Mouse (Mus musculus): ENCODE results near the gene Itga2b.

The Itga2b gene

GRCm38 (mm10) chr11:102469648-102470357 lies at the start of gene Itga2b:
Gene Itga2b, minus strand, starts transcription at chr11:102470122.
- no peak for DNase-seq (ENCODE audit: low spot score in 2 of 2)

GRCm38 (mm10) chr11:102514793-102515424 lies 45.0 kb upstream of the Itga2b start:
- DNase-seq (ENCODE audit: low spot score in 2 of 2): no peak

GRCm38 (mm10) chr11:102510226-102510625 lies 40.3 kb upstream of the Itga2b start:
- DNase-seq (ENCODE audit: low spot score in 2 of 2): no peak

DNA sequence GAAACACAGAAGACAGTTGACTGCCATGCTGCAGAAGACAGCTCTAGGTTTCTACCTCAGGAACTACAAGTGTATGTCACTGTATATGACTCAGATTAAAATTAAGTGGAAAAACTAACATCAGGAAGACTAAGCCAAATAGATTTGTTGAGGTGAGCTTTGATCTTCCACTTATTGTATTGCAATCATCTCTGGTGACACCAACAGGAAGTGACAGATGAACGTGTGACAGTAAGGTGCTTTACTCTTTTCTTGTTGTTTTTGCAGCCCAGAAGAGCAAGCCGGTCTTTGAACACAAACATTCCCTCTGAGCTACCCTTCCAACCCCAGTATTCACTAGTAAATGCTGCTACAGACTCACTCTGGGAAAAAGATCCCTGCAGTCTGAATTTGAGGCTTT lies 26.8 kb upstream of the Itga2b start:
- no peak for DNase-seq (ENCODE audit: low spot score in 2 of 2)

GRCm38 (mm10) chr11:102496206-102496605 lies 26.3 kb upstream of the Itga2b start:
- no peak for DNase-seq (ENCODE audit: low spot score in 2 of 2)

- no peak for DNase-seq (ENCODE audit: low spot score in 2 of 2)
Observed at GRCm38 (mm10) chr11:102495742-102496141, 25.8 kb upstream of the Itga2b start.

DNA sequence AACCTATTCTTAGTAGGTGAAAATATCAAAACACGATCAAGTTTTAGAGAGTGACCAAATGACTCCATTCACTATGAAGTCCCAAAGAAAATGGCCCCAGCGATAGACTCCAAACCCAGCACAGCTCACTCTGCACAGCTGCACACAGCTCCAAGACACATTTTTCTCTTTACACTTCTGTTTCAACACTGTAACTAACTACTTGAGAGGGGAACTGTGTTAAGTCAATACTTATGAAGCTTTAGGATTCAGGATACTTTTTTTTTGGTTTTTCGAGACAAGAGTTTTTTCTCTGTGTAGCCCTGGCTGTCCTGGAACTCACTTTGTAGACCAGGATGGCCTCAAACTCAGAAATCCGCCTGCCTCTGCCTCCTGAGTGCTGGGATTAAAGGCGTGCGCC lies 25.2 kb upstream of the Itga2b start:
- no peak for DNase-seq (ENCODE audit: low spot score in 2 of 2)

- no peak for DNase-seq (ENCODE audit: low spot score in 2 of 2)
Observed at GRCm38 (mm10) chr11:102494063-102494650, 24.2 kb upstream of the Itga2b start.

DNA sequence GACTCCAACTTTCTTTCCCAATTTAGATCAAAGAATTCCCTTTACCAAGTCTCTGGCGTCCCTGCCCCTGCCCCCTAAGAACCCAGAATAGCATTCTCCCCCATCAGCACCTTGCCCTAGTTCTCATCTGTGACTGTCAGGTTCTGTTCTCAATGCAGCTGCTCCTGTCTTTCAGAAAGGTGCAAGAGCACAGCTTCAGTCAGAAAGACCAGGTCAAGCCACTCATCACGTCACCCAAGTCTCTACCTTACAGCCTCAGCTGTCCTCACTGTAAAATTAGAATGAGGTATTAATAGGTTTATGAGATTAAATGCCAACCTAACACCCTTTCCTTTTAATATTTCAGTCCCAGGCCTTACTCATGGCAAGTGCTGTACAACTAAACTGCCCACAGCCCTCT lies 23.3 kb upstream of the Itga2b start:
- no peak for DNase-seq (ENCODE audit: low spot score in 2 of 2)

- no peak for DNase-seq (ENCODE audit: low spot score in 2 of 2)
Observed at GRCm38 (mm10) chr11:102487901-102488300, 18.0 kb upstream of the Itga2b start.

DNA sequence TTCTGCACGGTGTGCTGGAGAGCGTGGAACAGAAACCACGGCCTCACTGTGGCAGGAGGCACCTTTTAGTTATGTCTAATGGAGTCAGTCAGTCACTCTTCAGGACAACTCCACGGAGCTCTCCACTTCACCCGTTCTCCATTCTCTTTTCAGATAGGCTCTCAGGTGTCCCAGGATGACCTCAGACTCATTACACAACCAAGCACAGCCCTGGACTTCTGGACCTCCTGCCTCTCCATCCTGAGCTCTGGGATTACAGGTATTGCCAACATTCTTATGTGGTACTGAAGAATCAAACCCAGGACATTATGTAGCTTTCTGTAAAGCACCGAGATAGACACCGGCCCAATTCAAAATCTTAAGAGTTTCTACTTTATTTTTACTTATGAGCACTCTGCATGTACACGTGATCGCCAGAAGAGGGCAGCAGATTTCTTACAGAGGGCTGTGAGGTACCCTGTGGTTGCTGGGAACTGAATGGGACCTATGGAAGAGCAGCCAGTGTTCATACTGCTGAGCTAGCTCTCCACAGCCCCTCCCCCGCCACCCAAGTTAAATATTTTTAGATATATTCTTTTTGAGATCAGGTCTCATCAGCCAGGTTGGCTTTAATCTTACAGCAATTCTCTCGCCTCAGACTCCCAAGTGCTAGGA lies 16.9 kb upstream of the Itga2b start:
- DNase-seq (ENCODE audit: low spot score in 2 of 2): peak in 1 of 2 experiments; percentile 59

DNA sequence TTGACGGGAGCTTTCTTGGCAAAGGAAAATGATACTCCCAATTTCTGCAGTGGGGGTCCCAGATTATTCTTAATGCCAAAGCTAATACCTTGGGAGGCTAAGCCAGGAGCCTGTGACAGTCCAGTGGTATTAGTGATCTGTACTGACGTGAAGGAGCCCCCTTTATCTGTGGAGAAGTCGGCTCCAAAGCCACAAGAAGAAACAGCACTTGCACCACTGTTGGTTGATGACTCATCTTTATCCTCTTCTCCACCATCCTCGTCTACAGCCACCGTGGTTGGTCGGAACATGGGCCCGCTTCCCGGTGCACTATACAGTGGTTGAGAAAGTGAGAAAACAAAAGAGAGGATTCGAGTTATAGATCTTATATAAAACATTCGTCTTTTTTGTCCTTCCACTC lies 11.9 kb upstream of the Itga2b start:
- DNase-seq (ENCODE audit: low spot score in 2 of 2): no peak

DNA sequence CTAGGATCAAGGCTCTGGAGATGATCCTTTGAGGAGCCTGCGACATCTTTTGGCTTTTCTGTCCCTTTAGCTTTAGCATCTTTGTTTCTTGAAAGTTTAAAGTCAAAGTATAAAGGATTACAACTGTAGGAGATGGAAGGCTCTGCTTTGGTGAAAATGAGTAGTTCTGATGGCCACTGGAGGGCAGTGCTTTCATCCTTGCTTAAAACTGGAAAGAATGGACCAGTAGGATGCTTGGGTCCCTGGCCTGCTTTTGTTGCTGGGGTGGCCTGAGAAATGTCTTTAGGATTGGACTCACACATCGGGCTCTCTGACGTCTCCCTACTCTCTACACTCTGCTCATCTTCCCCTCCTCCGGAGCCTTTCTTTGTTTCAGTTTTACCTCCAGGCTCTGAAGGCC lies 11.0 kb upstream of the Itga2b start:
- no peak for DNase-seq (ENCODE audit: low spot score in 2 of 2)

- DNase-seq (ENCODE audit: low spot score in 2 of 2): no peak
Observed at GRCm38 (mm10) chr11:102480111-102480510, 10.2 kb upstream of the Itga2b start.

GRCm38 (mm10) chr11:102479581-102479980 lies 9.7 kb upstream of the Itga2b start:
- no peak for DNase-seq (ENCODE audit: low spot score in 2 of 2)

DNA sequence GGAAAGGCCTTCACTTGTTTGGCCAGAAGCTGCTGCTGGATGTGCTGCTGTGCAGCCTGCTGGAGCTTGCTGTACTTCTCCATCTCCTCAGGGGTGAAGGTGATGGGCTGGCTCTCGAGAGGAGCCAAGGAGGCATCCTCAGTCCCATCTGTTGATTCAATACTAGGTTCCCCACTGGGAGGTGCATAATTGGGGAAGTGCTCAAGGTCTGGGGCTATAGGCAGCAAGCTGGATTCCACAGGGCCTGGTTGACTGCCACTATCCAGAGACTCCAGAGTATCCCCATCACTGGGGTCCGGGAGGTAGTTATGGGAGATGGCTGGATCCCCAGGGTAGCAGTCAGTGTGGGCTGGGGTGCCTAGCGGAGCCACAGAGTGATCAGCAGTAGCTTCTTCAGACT lies 8.7 kb upstream of the Itga2b start:
- no peak for DNase-seq (ENCODE audit: low spot score in 2 of 2)

GRCm38 (mm10) chr11:102475027-102475426 lies 5.1 kb upstream of the Itga2b start:
- no peak for DNase-seq (ENCODE audit: low spot score in 2 of 2)

GRCm38 (mm10) chr11:102467041-102467631 lies 2.8 kb downstream of the Itga2b start:
- DNase-seq (ENCODE audit: low spot score in 2 of 2): peak; percentile 88 to 93

DNA sequence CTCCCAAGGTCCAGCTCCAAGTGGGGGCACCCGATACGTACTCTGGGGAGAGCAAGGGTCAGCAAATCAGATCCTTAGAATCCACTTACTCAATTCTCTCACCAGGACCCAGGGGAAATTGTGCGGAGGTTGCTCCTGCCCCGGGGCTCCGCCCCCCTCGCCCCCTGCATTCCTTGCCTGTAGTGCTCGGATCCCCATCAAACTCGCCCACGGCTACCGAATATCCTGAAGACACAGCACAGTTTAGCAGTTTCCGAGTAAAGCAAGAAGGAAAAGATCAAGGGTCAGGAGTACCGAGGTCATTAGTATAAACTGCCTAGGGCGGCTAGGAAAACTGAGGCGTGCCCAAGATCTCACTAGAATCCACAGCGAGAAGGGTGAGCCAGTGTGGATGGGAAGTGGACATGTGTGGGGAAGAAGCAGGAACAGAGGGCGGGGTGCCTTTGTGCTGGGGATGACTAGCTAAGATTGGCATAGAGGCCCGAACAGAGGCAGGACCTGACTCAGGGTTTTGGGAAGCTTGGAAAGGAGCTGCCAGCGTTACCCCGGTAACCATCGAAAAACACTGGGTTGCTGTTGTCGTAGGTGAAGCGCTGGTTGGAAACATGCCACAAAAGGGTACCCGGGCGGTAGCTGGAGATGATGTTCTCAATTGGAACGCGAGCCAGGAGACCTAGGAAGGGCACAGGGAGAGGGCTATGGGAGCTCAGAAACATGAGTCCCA lies 4.0 kb downstream of the Itga2b start:
- DNase-seq (ENCODE audit: low spot score in 2 of 2): no peak

DNA sequence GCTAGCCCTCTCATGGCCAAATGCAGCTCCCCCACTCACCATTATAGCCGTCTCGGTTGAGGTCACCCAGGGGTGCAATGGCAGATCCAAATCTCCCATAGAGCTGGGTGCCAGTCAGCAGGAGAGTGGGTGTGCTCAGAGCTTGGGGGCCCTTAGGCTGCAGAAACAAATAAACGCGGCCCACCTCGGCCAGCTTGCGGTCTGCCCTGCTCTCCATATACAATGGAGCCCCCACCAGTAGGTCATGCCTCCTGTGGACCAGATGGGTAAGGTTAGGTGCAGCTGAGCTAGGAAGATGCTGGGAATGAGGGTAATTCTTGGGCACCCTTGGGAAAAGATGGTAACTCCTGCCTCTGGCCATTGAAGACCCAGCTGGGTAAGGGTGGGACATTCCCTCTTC lies 5.0 kb downstream of the Itga2b start:
- no peak for DNase-seq (ENCODE audit: low spot score in 2 of 2)

GRCm38 (mm10) chr11:102461764-102462163 lies 8.2 kb downstream of the Itga2b start:
- DNase-seq (ENCODE audit: low spot score in 2 of 2): no peak

GRCm38 (mm10) chr11:102460541-102460940 lies 9.4 kb downstream of the Itga2b start:
- no peak for DNase-seq (ENCODE audit: low spot score in 2 of 2)

Measured in thymus, postnatal 10 days (tissue).